Comparison of ENCODE assay signal across 9 mouse cellular contexts in genomic region chr11:16257011-16257410, GRCm38 (mm10). TPM values are rescaled to one million over a fixed set of nuclear protein-coding genes. Genes with fewer than 3 reads are reported as not detected.
DNase-seq lines count a peak whose midpoint lies in the region; ATAC-seq and TF ChIP-seq lines count a peak whose summit lies in the region.
"Had no signal": no experiment of that assay in that cellular context is flagged by ENCODE, and none has a peak within 500 bp of the region (broad histone marks: within the 10 kb centered on the region; RNA-seq: fewer than 3 reads in every experiment).

No protein-coding gene starts in this region.

- TF ChIP-seq POLR2A in kidney, adult 2 months (IDR thresholded peaks at IDR 0.05; ENCODE audit: low read depth, low read length): no peak

- H3K9me3 ChIP-seq in forebrain, embryonic 15.5 days: no peaks in the 10 kb centered on the region
- no peaks in the 10 kb centered on the region for H3K9me3 ChIP-seq in liver, embryonic 16.5 days (replicated peaks; ENCODE audit: control insufficient read depth, low read length)

- H3K27me3 ChIP-seq in kidney, adult 2 months (replicated peaks; ENCODE audit: control insufficient read depth, insufficient read depth, low read length): no peaks in the 10 kb centered on the region; the same call in 1 of the 2 replicates
- H3K27me3 ChIP-seq in forebrain, embryonic 15.5 days: peaks cover 6% of the 10 kb centered on the region; the same call in 1 of the 2 replicates
- peaks cover 33% of the 10 kb centered on the region for H3K27me3 ChIP-seq in liver, embryonic 16.5 days (ENCODE audit: control insufficient read depth, insufficient read depth, low read depth, low read length)

- H3K9ac ChIP-seq in forebrain, embryonic 15.5 days (replicated peaks): peak overlapping the region; percentile 71
- no peak overlapping the region for H3K9ac ChIP-seq in liver, embryonic 16.5 days (ENCODE audit: low read depth, low read length)

- H3K4me2 ChIP-seq in forebrain, embryonic 15.5 days (replicated peaks): peak overlapping the region; percentile 88
- H3K4me2 ChIP-seq in liver, embryonic 16.5 days (ENCODE audit: low read depth, low read length): peak overlapping the region; percentile 39; the same call in 1 of the 2 replicates

- ATAC-seq in forebrain, embryonic 15.5 days (replicated peaks): no peak; the same call in 1 of the 2 replicates
- no peak for ATAC-seq in liver, embryonic 16.5 days (ENCODE audit: low read depth)
- ATAC-seq in erythroid progenitor cell, adult 5-6 weeks (replicated peaks; ENCODE audit: low FRiP score, poor library complexity, severe bottlenecking): no peak
- ATAC-seq: Patski had no signal

- DNase-seq in kidney, adult 2 months: no peak
- DNase-seq in kidney, postnatal 14 days: no peak
- DNase-seq in urinary bladder, postnatal 10 days (ENCODE audit: low spot score): no peak
- DNase-seq in thymus, postnatal 4 days: no peak

- WGBS in kidney, adult 2 months: 25% methylated on average over 7 of the region's 7 CpGs
- WGBS in forebrain, embryonic 15.5 days: 16% methylated on average over 7 of the region's 7 CpGs
- WGBS in liver, embryonic 16.5 days (ENCODE audit: insufficient replicate concordance): 32% methylated on average over 7 of the region's 7 CpGs

- no peaks in the 10 kb centered on the region; the same call in 1 of the 2 replicates for H3K4me1 ChIP-seq in kidney, adult 2 months (ENCODE audit: control insufficient read depth, insufficient read depth, low read length)
- no peaks in the 10 kb centered on the region for H3K4me1 ChIP-seq in brown adipose tissue, adult 24 weeks (ENCODE audit: control insufficient read depth, insufficient read depth, insufficient read length, low read length)
- H3K4me1 ChIP-seq in forebrain, embryonic 15.5 days: peaks cover 19% of the 10 kb centered on the region
- H3K4me1 ChIP-seq in liver, embryonic 16.5 days (ENCODE audit: control insufficient read depth, low read depth, low read length): no peaks in the 10 kb centered on the region

- no peak overlapping the region for H3K27ac ChIP-seq in kidney, adult 2 months (ENCODE audit: insufficient read depth, low read depth, low read length)
- no peak overlapping the region for H3K27ac ChIP-seq in brown adipose tissue, adult 24 weeks (replicated peaks; ENCODE audit: low read depth, low read length)
- peak overlapping the region; percentile 84 for H3K27ac ChIP-seq in forebrain, embryonic 15.5 days (replicated peaks)
- H3K27ac ChIP-seq in liver, embryonic 16.5 days (ENCODE audit: low read length): no peak overlapping the region

- H3K36me3 ChIP-seq in kidney, adult 2 months (ENCODE audit: control insufficient read depth, insufficient read depth, low read length): no peaks in the 10 kb centered on the region
- H3K36me3 ChIP-seq in forebrain, embryonic 15.5 days: no peaks in the 10 kb centered on the region
- H3K36me3 ChIP-seq in liver, embryonic 16.5 days (ENCODE audit: control insufficient read depth, insufficient read depth): no peaks in the 10 kb centered on the region

- TF ChIP-seq CTCF in kidney, adult 2 months (conservative IDR thresholded peaks at IDR 0.05; ENCODE audit: insufficient read depth, insufficient read length, low read depth, low read length): no peak

- peak overlapping the region; percentile 64 for H3K4me3 ChIP-seq in kidney, adult 2 months (ENCODE audit: insufficient read depth, low read depth, low read length)
- H3K4me3 ChIP-seq in brown adipose tissue, adult 24 weeks (ENCODE audit: insufficient read depth, low read depth, low read length): 0 out of 2 replicates have a peak overlapping the region, but pooled peaks have one; percentile 34
- H3K4me3 ChIP-seq in forebrain, embryonic 15.5 days: peak overlapping the region; percentile 68
- peak overlapping the region; percentile 31 for H3K4me3 ChIP-seq in liver, embryonic 16.5 days (ENCODE audit: low read depth, low read length)

RNA-seq across cellular contexts. Expression of gene Vstm2a, which starts 0.5 kb away (rescaled TPM):
- polyA plus RNA-seq in kidney, adult 2 months (2012; rRNA removed): 2.3 and 3.0 TPM in 2 replicates
- polyA plus RNA-seq in brown adipose tissue, adult 24 weeks (2012; ENCODE audit: insufficient read depth, insufficient read length, missing spikeins): not detected in 2 replicates
- 45.7 TPM in 2 replicates for polyA plus RNA-seq in forebrain, embryonic 15.5 days (2015; fragmentation: Nextera tagmentation; extraction: Ambion mirVana)
- polyA plus RNA-seq in liver, embryonic 16.5 days (2015; fragmentation: Nextera tagmentation; extraction: Ambion mirVana): 0.02 TPM in 1 of 2 replicates, not detected in the other
- not detected in 2 replicates for total RNA-seq in erythroid progenitor cell, adult 5-6 weeks (2015; ENCODE audit: low replicate concordance)
- total RNA-seq in erythroid progenitor cell, adult 5-6 weeks (2017; ENCODE audit: low replicate concordance): not detected in 2 replicates
- polyA plus RNA-seq: Patski had no signal

Comparison
In these comparisons a context has a peak if more than half of its experiments do, and no peak if none do; other contexts are left out.
1. RNA of gene Vstm2a, which starts 0.5 kb away (polyA plus RNA-seq): 45.7 TPM in forebrain, embryonic 15.5 days; 2.3 to 3.0 TPM in kidney, adult 2 months, 0.02 TPM in liver, embryonic 16.5 days and not detected in brown adipose tissue, adult 24 weeks; every median in the first group is over 10 times any median in the second.
2. Peak in every context shown above with its lines, with median percentiles within 50 percentile points of each other: H3K4me3 ChIP-seq.